Mouse (Mus musculus): Measurements from ENCODE around the gene Abhd17a.

- TF ChIP-seq ZC3H11A (IDR thresholded peaks at IDR 0.05; ENCODE audit: borderline replicate concordance, low read depth, low read length) (no peak), MAFK (IDR thresholded peaks at IDR 0.05; ENCODE audit: insufficient read depth, low read depth, low read length) (no peak), CHD2 (IDR thresholded peaks at IDR 0.05; ENCODE audit: low read depth, low read length) (no peak), HCFC1 (IDR thresholded peaks at IDR 0.05; ENCODE audit: borderline replicate concordance, insufficient read depth, low read length) (no peak), ZNF384 (IDR thresholded peaks at IDR 0.05; ENCODE audit: low read depth, low read length) (no peak)
Observed at GRCm38 (mm10) chr10:80548428-80549006, 41.6 kb downstream of the Abhd17a start.

Data from ES-E14 (cell line).